Mouse (Mus musculus) inflammation-experienced regulatory T-cells, adult 6 months (primary cell): ENCODE measurements around the gene Slc19a1. TPM values are rescaled to one million over a fixed set of nuclear protein-coding genes. Genes with fewer than 3 reads are reported as not detected.

ENCODE experiments used
- ATAC-seq: one replicate; pipeline ENCODE4 v1.8.0; 2017
- polyA plus RNA-seq, 3 experiments: library from polyadenylated mRNA; unstranded; fragments of 100-300 nt; shearing (Covaris generic); gene quantifications; one replicate each; pipeline ENCODE4 v1.2.1; 2017

Slc19a1 gene
- polyA plus RNA-seq, result 10 to 100 TPM; 23.4 to 40.5 (median 34.5) TPM

DNA sequence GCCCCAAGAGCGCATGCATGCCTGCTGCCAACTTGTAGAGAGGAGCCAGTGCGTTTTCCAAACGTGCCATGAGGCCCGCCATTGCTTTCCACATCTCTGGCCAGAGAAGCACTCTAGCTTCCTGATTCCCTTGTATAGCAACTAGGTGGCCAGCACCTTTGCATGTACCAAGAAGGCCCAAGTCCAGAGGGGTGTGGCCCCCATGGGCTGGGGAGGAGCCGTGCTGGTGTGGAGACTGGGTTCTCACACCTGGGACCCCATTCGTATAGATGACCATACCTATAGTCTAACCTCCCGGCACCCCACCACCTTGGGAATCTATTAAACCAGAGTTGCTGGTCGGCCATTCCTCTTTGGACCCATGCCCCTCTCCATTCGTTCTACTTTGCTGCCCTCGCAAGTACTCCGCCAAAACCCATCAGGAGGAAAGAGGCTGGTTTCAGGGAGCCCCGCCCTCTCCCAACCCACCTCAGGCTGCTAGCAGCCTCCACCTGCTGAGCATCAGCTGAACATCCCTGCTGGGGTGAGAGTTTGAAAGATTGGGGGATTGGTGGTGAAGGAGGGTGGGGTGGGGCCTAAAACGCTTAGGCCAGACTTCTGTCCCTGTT is at the start of gene Slc19a1:
Gene Slc19a1 (plus strand): TSS at position 474 of the 608 bp plus-strand sequence.
- no peak for ATAC-seq

DNA sequence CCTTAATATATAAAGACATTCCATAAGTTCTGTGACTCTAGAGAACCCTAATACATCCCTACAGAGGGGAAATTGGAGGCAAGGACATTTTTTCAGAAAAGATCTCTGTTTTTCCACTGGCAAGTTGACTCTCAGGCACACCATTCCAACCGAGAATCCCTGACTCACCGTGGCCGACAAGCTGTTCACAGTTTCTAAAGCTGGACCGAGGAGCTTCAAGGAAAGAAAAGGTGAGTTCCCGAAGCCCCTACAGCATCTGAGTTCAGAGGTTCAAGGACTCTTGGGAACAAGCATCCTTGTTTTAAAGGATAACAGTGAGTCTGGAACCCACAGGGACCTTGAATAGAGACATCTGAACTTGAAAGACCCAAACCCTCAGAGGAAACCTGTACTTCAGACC is 43.5 kb upstream of the Slc19a1 start:
- ATAC-seq, result no peak

DNA sequence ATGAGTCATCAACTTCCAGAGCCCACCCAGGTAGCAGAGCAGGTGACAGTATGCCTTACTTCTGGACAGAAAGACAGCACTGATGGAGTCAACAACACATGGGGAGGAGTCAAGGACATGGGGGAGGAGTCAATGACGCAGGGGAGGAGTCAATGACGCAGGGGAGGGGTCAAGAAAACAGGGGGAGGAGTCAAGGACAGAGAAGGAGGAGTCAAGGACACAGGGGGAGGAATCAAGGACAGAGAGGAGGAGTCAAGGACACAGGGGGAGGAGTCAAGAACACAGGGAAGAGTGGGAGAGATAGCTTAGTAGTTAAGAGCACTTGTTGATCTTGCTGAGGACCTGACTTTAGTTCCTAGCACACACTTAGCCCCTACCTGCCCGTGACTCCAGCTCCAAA is 39.6 kb upstream of the Slc19a1 start:
- no peak for ATAC-seq

DNA sequence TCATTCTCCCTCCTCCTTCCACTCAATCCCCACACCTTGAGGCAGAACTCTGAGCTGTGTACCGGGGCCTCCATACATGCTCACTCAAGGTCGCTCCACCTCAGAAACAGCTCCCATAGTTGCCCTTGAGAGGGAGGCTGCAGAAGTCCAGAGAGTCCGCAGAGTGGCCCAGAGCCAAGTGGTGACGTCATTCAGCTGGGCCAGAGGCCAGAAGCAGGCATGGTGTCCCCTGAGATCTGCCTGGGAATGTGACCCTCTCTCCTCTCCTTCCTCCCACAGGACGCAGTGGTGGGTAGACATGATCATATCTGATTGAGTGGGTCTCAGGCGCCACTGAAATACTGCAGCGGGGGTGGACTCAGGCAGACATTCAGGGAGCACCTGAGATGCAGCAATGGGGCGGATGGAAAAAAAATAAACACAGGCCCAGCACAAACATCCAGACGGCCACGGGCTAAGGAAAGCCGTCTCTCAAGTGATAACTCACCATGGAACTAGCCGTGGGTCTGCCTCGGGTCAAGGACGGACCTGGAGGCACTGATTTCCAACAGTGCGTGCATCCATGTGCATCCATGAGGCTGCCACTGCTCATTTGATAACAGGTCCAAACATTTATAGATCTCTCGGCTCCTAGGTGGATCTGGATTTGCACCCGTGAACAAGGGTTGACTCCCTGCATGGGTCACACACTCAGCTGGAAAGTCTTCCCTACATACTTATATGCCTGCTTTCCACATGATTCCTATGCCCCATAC is 34.1 kb upstream of the Slc19a1 start:
- no peak for ATAC-seq

DNA sequence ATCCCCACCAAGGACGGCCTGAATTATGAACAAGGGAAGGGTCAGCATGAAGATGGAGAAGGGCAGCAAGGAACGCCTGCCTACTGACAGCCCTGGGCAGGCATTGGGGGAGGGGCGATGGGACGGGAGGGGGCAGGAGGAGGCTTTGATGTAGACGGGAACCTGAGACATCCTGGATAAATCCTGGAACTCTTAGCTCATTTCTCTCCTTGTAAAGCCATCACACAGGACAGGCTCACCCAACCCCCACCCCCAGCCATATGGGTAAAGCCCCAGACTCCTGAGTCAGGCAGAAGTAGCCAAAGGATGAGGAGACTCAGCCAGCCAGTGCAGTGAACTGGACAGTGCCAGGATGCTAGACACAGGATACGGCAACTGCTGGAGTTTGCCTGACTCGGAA is 27.1 kb upstream of the Slc19a1 start:
- ATAC-seq, result no peak

DNA sequence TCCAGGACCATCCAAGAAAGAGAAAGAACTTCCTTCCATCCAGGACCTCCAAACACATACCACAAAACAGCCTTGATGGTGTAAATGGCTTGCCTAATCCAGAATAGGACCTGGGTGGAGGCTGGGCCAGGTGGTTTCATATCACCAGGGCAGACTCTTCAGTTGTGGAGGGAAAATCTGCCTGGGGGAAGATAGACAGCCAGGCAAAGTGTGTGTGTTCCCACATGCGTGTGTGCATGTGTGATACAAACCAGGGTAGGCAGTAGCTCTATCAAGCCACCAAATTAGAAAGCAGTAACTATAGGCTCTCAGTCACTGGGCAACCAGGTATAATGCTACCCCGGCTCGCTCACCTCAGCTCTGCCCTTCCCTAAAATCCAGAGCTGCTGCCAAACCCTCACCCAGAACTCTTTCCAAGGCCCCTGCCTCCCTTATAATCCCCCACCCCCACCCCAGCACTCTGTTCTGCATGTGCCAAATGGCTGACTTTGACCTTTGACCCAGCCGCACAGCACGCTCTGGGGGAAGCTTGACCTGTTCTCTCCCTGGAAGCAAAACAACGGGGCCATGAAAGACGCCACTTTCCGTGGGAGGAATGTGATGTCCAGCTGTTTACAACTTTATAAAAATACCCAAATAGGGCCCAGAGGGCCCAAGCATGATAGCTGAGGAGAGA is 24.5 kb upstream of the Slc19a1 start:
- no peak for ATAC-seq

DNA sequence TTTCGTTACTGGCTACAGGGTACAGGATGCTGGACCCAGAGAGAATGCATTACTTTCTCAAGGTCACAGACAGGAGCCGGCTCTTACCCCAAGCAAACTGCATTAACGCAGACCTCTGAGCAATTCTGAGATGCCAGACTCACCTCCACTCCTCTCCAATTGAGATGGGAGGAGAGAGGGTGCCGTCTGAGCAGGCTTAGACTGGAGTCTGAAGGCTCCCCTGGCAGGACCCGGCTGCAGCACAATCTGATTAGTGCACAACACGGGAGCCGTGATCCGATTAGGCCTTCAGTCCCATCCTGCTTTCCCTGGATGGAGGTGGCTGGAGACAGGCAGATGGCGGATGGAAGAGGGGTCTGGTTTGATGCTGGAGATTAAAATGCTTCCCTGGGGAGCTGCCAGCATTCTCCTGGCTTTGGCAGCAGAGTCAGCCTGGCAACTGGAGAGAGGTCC is 23.9 kb upstream of the Slc19a1 start:
- ATAC-seq, result no peak

DNA sequence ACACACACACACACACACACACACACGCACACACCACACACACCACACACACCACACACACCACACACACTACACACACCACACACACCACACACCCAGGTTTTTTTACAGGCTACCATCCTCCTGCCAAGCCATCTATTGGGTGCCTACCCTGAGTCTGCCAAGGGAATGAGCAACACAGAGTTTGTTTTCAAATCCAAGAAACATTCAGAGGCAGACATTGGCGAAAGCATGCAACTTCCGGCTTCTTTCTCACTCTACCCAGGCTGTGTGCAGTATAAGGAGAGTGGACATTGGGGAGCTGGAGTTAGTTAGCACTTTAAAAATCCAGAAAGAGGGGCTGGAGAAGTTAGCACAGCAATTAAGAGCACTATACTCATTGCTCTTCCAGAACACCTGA is 23.3 kb upstream of the Slc19a1 start:
- no peak for ATAC-seq

DNA sequence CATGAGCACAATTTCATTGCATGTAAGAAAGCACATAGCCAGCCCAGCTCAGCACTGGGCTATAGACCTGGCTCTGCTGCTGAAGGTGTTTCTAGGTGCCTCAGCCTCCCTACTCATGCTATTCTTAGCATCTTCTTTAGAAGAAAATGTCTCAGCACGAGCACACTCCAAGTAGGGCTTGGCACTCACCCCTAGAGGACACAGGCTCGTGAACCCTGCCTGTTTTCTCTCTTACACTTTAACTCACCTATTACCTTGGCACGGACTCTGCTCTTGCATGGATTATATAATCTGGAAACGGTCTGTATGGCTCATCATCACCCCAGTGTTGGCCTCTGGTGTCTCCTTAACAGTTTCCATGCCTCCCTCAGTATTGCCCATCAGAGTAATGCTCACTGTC is 20.4 kb upstream of the Slc19a1 start:
- ATAC-seq, result no peak

DNA sequence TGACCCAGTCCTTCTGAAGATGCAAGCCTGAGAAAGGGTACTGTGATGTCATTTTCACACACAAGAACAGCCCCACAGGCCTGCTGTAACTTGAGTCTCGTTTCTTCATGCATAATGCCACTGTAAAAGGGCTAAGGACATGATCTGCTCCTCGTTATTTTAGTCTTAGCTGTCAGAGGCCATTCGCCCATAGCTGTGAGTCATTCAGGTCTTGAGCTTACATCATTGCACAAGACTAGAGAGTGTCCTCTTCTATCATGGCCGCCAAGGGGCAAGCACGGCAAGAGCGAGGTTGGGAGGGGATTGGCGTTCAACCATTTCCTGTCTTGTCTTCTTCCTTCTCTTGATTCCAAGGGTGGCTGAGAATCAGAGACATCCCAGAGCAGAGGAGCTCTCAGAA is 16.0 kb upstream of the Slc19a1 start:
- ATAC-seq, result no peak

DNA sequence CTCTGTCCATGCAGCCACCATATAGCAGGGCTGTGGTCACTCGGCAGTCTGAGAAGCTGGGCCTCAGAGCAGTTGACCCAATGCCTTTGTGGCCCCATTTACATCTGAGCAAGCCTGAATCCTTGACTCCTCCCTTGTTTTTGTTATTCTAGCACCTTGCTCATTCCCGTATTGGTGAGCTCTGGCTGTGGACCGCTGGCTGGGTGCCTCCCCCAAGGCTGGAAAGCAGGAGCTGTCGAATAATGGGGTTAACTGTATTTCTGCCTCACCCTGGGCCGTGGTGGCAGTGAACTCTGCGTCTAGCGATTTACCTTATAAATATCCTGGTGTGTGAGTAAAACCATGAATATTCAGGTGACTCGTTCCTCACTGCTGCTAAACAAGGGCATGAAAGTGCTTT is 15.5 kb upstream of the Slc19a1 start:
- ATAC-seq, result no peak

DNA sequence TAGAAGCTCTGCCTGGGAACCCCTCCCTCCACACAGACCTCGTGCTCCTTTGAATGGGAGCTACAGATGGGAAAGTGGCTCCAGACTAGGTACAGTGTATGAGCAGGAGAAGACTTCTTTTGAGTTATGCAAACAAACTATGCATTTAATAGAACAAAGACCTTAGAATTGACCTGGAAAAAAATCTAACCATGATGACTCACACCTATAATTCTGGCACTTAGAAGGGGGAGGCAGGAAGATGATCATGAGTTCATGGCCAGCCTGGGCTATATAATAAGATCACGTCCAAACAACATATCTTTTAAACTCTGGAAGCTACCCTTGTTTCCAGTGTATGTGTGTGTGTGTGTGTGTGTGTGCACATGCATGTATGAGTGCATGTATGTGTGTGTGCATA is 15.0 kb upstream of the Slc19a1 start:
- no peak for ATAC-seq

DNA sequence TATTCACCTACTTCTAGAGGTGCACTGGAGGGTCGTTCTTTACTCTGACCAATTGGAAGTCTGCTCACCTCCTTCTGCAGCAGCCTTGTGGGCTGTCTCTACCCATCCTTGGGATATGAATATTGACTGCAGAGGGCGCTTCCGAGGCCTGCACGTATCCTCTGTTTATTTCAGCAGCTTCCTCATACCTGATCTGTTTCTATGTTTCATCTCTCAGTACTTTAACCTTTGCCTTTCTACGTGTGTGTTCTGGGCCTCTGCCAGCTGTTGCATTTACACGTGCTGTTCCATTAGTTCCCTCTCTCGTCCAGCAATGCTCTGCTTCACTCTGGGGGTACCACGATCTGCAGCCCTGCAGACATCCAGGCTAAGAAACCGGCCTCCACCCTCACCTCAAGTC is 14.4 kb upstream of the Slc19a1 start:
- no peak for ATAC-seq

DNA sequence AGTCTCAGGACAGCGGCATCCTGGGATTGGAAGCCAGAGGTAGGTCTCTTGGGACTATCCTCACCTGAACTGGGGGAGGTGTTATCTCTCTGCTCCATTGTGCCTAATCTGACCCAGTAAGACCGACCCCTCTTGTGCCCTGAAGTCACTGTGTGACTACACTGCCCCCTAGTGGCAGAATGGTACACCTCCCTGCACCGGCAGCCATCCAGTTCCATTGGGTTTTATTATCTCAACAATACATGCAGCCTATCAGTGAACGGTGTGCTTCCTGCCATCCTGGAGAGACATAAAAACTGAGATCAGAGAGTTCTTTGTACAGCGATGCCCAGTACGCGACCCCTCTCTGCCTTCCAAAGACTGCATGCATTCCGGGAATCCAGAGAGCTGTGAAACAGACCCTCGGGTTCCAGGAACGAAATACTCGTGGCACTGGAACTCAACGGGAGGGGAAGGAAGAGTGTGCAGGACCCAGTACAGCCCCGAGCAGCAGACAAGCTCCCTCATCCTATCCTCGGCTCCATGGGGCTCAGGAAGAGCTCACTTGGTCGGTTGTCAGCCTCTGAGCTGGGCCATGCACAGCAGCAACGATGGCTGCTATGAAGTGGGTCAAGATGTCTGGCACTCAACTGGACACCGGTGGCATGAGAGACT is 10.5 kb upstream of the Slc19a1 start:
- ATAC-seq, result peak; percentile 90

DNA sequence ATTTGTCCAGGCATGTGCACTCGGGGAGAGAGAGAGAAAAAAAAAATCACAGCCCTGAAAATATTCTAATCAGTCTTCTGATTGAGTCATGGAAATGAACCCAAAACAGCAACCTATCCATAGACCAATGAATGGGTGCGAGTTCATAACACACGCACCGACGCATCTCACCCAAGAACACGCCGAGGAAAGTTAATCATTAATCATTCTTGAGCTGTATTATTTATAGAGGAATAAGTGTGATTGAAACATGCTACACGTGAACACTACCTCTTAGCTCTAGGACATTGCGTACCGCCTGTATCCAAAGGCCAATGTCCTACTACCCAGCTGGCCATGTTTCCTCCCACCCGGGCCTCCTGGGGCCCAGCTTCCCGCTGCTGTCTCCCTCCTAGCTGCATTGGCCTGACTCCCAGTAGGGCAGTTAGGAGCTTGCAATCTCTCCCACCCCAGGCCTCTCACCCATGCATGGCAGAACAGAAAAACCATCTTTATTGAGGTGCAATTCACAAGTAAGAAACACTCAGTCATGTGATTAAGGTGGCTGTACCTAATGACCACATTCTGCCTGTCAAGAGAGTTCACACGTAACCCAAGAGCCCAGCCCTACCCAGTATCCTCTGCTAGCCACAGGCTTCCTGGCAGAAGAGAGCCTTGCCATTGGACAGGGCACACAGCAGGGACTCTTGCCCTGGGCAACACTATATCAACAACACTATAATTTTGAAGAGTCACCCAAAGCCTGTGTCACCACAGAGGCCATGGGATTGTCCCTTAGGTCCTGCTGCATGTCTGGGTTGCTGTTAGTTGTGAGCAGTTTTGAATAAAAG is 9.5 kb upstream of the Slc19a1 start:
- ATAC-seq, result no peak

DNA sequence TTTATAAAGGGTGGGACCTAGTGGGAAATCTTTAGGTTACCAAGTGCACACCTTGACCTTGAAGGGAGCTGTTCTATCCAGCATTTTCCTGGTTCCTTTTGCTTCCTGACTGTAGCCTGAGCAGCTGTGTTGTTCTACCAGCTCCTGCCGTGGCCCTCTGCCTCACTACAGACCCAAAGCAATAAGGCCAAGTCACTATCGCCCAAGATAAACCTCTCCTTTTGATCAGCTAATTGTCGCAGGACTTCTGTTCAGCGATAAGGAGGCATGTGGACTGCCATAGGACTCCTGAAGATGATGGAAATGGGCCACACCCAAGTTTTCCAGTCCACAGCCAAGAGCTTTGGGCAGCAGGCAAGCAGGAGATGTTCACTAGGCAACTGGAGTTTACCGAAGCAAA is 7.8 kb upstream of the Slc19a1 start:
- no peak for ATAC-seq

DNA sequence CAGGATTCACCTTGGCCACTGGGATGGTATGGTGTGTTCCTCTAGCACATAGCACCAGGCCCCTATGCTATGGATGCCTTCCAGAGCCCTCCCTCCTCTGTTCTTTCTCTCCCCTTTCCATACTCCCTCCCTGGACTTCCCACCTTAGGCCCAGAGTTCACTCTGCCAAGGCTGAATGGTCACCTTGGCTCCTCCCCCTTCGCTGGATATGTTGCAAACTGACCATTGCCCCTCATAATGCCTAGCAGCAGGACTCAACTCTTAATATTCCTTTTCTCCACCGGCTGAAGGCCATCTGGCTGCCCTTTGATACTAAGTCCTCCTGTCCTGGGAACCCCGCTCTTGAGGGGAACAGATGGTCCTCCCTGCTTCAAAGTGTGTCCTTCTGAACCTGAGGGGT is 5.1 kb upstream of the Slc19a1 start:
- ATAC-seq, result no peak

DNA sequence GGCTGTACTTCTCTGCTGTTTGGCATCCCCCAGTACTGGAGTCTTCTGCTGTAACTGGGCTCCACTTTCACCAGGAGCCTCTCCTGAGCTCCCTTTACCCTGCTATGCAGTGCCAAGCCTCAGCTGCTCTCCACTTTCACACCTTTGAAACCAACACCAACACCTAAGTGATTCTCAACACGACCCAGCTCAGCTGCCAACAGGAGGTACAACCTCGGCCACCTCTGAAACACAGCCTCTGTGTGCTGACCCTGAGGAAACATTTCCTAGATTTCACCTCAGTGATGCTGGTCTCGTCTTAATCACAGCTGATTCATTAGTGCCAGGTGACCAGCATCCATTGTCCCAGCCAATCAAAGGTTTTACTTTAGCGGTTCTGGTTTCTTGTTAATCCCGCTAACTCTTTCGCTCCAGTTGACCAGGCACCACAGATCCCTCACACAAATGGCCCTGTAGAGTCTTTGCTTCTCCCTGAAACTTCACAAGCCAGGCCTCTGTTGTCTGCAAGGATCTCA is 3.2 kb upstream of the Slc19a1 start:
- ATAC-seq, result no peak

DNA sequence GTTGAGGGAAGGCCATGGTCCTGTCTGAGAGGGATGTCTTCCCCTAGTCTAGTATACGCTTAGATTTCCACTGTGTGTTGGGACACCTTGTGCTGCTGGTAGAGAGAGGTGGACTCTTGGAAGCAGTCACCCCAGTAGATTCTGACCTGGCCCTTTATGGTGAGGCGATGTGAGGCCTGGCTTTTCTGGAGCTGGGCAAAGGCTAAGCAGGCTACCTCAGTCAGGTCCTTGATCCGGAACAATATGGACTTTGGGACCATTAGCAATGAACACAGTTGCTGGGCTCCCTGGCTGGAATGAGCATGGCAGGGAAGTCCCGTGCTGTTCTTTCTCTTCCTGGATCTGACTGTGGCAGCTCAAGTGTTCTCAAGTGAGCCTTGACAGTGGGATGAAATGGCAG is 2.3 kb upstream of the Slc19a1 start:
- no peak for ATAC-seq

DNA sequence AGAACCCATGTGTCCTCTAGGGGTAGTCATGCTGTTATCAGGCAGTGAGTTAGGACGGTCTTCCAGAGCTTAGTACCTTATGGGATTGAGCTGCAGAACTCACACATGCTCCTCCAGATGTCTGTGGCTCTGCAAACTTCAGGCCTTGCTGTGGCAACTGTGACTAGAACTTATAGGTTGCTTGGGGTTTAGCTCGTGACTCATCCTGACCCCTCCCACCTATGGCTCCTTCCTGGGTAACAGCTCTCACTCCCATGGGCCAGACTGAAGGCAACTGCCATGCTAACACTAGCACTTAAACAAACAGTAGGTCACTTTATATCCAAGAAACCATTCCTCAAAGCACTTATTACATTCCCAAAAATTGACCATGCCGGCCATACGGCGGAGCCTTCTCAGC is 1.4 kb upstream of the Slc19a1 start:
- no peak for ATAC-seq

DNA sequence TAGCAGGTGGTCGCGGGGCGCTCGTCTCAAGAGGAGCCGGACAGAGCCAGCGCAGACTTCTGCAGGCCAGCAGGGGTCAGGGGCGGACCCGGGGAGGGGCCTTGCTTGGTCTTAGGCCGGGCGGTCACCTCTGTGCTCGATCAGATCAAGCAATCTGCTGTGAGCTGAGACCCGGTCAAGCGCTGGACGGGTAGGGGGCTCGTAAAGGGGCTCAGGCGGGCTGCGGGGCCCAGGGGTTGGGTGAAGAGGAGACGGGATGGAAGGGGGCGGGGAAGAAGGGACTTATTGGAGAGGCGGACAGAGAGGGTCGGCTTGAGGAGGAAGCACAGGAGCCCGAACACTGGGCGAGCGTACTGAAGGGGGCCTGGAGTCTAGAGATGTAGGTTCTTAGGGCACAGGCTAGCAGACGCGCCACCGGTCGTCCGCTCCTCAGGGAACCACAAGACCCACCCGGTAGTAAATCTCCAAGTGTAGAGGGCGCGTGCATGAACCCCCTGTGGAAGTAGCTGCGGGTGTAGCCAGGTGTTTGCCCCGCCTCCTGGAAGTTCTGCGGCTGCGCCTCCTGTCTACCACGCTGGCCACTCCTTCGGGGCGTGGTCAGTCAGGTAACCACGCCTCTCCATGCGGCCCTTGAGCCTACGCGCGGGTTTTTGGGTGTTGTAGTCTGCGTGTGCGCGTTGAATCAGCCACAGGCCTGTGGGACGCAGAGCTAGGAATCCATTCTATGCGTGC is 716 bp downstream of the Slc19a1 start:
- peak; percentile 91 for ATAC-seq
